In genomic region chr10:29432935-29433453, GRCm38 (mm10) we compare ENCODE assay signal across 22 mouse cellular contexts.
DNase-seq lines count a peak whose midpoint lies in the region; TF ChIP-seq lines count a peak whose summit lies in the region.
"Had no signal": no experiment of that assay in that cellular context is flagged by ENCODE, and none has a peak within 500 bp of the region (broad histone marks: within the 10 kb centered on the region; RNA-seq: fewer than 3 reads in every experiment).

No protein-coding gene starts in this region.

- intact Hi-C loops in left cerebral cortex, postnatal 36 days (cut with DNase I): no loop called here

- peak overlapping the region; percentile 65 for H3K27ac ChIP-seq in layer of hippocampus, adult 2 months
- H3K27ac ChIP-seq: embryonic facial prominence, embryonic 15.5 days; forebrain, embryonic 10.5 days; forebrain, embryonic 15.5 days; heart, embryonic 10.5 days; hindbrain, embryonic 12.5 days had no signal

- H3K4me3 ChIP-seq in layer of hippocampus, adult 2 months: no peak overlapping the region
- H3K4me3 ChIP-seq: embryonic facial prominence, embryonic 15.5 days; erythroblast, embryonic 14.5 days; forebrain, embryonic 10.5 days; forebrain, embryonic 15.5 days; heart, embryonic 10.5 days; hindbrain, embryonic 12.5 days had no signal

- TF ChIP-seq CTCF in layer of hippocampus, adult 2 months (conservative IDR thresholded peaks at IDR 0.05): no peak

- DNase-seq in frontal cortex, postnatal 36 days (ENCODE audit: low spot score in 2 of 2): peak; percentile 8 to 40
- DNase-seq in frontal cortex, postnatal 14 days (ENCODE audit: low spot score in 2 of 2): no peak
- DNase-seq in left cerebral cortex, postnatal 36 days (ENCODE audit: low spot score in 2 of 2): peak; percentile 12 to 14
- DNase-seq in left cerebral cortex, adult 8-10 months (ENCODE audit: low spot score in 2 of 2): no peak
- DNase-seq in layer of hippocampus, adult 2 months (ENCODE audit: low spot score in 2 of 2): peak; percentile 27 to 35
- peak; percentile 10 to 49 for DNase-seq in layer of hippocampus, postnatal 14 days (ENCODE audit: low spot score in 2 of 2)
- DNase-seq in T-cell, adult 2 months (ENCODE audit: low spot score): no peak
- DNase-seq: adrenal gland, adult 2 months; adrenal gland, postnatal 25 days; cerebellum, adult 2 months; cerebellum, postnatal 10 days; embryo, embryonic 11 days; gastrocnemius, postnatal 10 days; heart, adult 18-20 months; heart, postnatal 10 days; heart, postnatal 4 days had no signal

Comparison
In these comparisons a context has a peak if more than half of its experiments do, and no peak if none do; other contexts are left out.
1. DNase-seq: peak in frontal cortex, postnatal 36 days (2 of 2), left cerebral cortex, postnatal 36 days (2 of 2), layer of hippocampus, adult 2 months (2 of 2) and layer of hippocampus, postnatal 14 days (2 of 2); none in frontal cortex, postnatal 14 days (0 of 2), left cerebral cortex, adult 8-10 months (0 of 2) and T-cell, adult 2 months (single experiment).